Mouse (Mus musculus) erythroid progenitor cell, adult 5-6 weeks (primary cell): ENCODE measurements around the gene Chd2. TPM values are rescaled to one million over a fixed set of nuclear protein-coding genes. Genes with fewer than 3 reads are reported as not detected.

Experiments
- ATAC-seq: replicated peaks from 2 replicates; pipeline ENCODE4 v1.8.0; 2016; ENCODE audit warnings: moderate number of reproducible peaks, mild to moderate bottlenecking, moderate TSS enrichment, inconsistent platforms; ENCODE audit not compliant: poor library complexity, low FRiP score, severe bottlenecking
- total RNA-seq, 2 experiments: library from RNA; stranded (forward) in 1 of 2; stranded (reverse) in 1 of 2; fragments of 150-400 nt in 1 of 2; fragments of 186-747, 209-891 nt in 1 of 2; gene quantifications; 2 replicates each; pipeline versions ENCODE4 v1.2.3 to v1.2.4; 2015 to 2017; ENCODE audit warnings: low replicate concordance in 2 of 2

Gene Chd2
- total RNA-seq, 2 experiments from 2014 or later, result 106 to 179 TPM

- peak; percentile 77 for ATAC-seq
These were observed 119.2 kb downstream of the Chd2 start for GRCm38 (mm10) chr7:73422223-73423113.

GRCm38 (mm10) chr7:73421278-73422015 is 120.2 kb downstream of the Chd2 start:
- no peak for ATAC-seq

- no peak for ATAC-seq
These were observed 120.8 kb downstream of the Chd2 start for GRCm38 (mm10) chr7:73420827-73421226.

- no peak for ATAC-seq
These were observed 122.3 kb downstream of the Chd2 start for GRCm38 (mm10) chr7:73419375-73419774.

- ATAC-seq, result no peak
These were observed 127.4 kb downstream of the Chd2 start for GRCm38 (mm10) chr7:73414192-73414591.

- ATAC-seq, result no peak
These were observed 129.2 kb downstream of the Chd2 start for GRCm38 (mm10) chr7:73412419-73412818.

- ATAC-seq, result no peak
These were observed 129.6 kb downstream of the Chd2 start for GRCm38 (mm10) chr7:73411986-73412385.

- no peak for ATAC-seq
These were observed 130.1 kb downstream of the Chd2 start for GRCm38 (mm10) chr7:73411523-73411922.

- no peak for ATAC-seq
These were observed 136.1 kb downstream of the Chd2 start for GRCm38 (mm10) chr7:73405550-73405949.

- ATAC-seq, result no peak
These were observed 138.1 kb downstream of the Chd2 start for GRCm38 (mm10) chr7:73403538-73403937.

GRCm38 (mm10) chr7:73402671-73403070 is 139.0 kb downstream of the Chd2 start:
- no peak for ATAC-seq

- ATAC-seq, result no peak
These were observed 139.5 kb downstream of the Chd2 start for GRCm38 (mm10) chr7:73402106-73402505.

GRCm38 (mm10) chr7:73400051-73400916 is 141.3 kb downstream of the Chd2 start:
- no peak for ATAC-seq

- ATAC-seq, result no peak
These were observed 142.1 kb downstream of the Chd2 start for GRCm38 (mm10) chr7:73399501-73400044.

GRCm38 (mm10) chr7:73398806-73399442 is 142.7 kb downstream of the Chd2 start:
- ATAC-seq, result no peak

- ATAC-seq, result 0 out of 2 replicates have a peak, but pooled peaks have one; percentile 44
These were observed 143.3 kb downstream of the Chd2 start for GRCm38 (mm10) chr7:73398319-73398718.

GRCm38 (mm10) chr7:73394013-73394409 is 147.6 kb downstream of the Chd2 start:
- no peak for ATAC-seq

GRCm38 (mm10) chr7:73393307-73394012 is 148.2 kb downstream of the Chd2 start:
- ATAC-seq, result no peak

- ATAC-seq, result no peak
These were observed 149.3 kb downstream of the Chd2 start for GRCm38 (mm10) chr7:73392359-73392758.
